Mouse (Mus musculus): ENCODE results near the gene Akt3.

DNA sequence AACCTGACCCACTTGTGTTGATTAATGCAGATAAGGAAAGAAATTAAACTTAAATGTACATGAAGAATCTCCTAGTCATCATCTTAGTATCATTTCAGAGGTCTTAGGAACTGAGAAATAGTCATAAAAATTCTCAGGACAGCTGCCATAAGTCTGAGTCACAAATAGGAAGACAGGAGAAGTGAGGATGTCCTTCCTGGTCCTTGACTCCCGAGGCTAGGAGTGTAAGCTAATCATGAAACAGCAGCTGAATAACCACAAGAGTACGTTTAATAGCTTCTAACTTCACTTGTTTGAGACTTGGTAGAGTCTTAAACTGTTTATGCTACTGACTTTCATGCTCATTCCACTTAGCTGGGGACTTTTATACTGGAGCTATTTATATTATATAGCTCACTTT is 229.0 kb downstream of the Akt3 start:
- TF ChIP-seq POLR2A (IDR thresholded peaks at IDR 0.05; ENCODE audit: borderline replicate concordance, control insufficient read depth, low read depth, low read length): no peak
- TF ChIP-seq CTCF (IDR thresholded peaks at IDR 0.05; ENCODE audit: control insufficient read depth, insufficient read depth, low read length): no peak
